Comparison of ENCODE assay signal across 16 mouse cellular contexts in genomic region chr14:79607352-79607751, GRCm38 (mm10). TPM values are rescaled to one million over a fixed set of nuclear protein-coding genes. Genes with fewer than 3 reads are reported as not detected.
"Had no signal": no experiment of that assay in that cellular context is flagged by ENCODE, and none has a peak within 500 bp of the region (broad histone marks: within the 10 kb centered on the region; RNA-seq: fewer than 3 reads in every experiment).

No protein-coding gene starts in this region.

- DNase-seq: lung, adult 18-20 months; lung, embryonic 14.5 days; lung, postnatal 14 days; lung, postnatal 36 days; thymus, adult 18-20 months; thymus, postnatal 14 days; thymus, postnatal 36 days had no signal

- H3K27ac ChIP-seq: macrophage; midbrain, embryonic 13.5 days; midbrain, embryonic 15.5 days; neural tube, embryonic 12.5 days had no signal

- H3K4me1 ChIP-seq: megakaryocyte, embryonic 14.5 days; midbrain, embryonic 13.5 days; midbrain, embryonic 15.5 days; neural tube, embryonic 12.5 days had no signal

- H3K4me2 ChIP-seq: lung, embryonic 14.5 days; midbrain, embryonic 11.5 days; midbrain, embryonic 13.5 days; midbrain, embryonic 15.5 days; neural tube, embryonic 12.5 days had no signal

- H3K9me3 ChIP-seq: midbrain, embryonic 13.5 days; midbrain, embryonic 15.5 days; neural tube, embryonic 12.5 days had no signal

- H3K4me3 ChIP-seq: megakaryocyte, embryonic 14.5 days; midbrain, embryonic 13.5 days; midbrain, embryonic 15.5 days; neural tube, embryonic 12.5 days had no signal

- H3K9ac ChIP-seq: lung, embryonic 14.5 days; midbrain, embryonic 13.5 days; midbrain, embryonic 15.5 days; neural tube, embryonic 12.5 days had no signal

- H3K27me3 ChIP-seq: megakaryocyte, embryonic 14.5 days; midbrain, embryonic 13.5 days; midbrain, embryonic 15.5 days; neural tube, embryonic 12.5 days had no signal

- ATAC-seq: midbrain, embryonic 13.5 days; midbrain, embryonic 15.5 days had no signal

RNA-seq across cellular contexts. Expression of gene Cnmd, which starts 54.6 kb away (rescaled TPM):
- total RNA-seq: monocyte, adult 5-6 weeks; neutrophil, adult 5-6 weeks had no signal
- polyA plus RNA-seq: macrophage; spleen, adult 2 months had no signal
